Mouse (Mus musculus) heart, adult 2 months (tissue): ENCODE data around the gene Fus. TPM values are rescaled to one million over a fixed set of nuclear protein-coding genes. Genes with fewer than 3 reads are reported as not detected.

Experiments
- DNase-seq, 2 experiments: peaks; one replicate each; pipeline ENCODE4 v3.0.0; 2021
- H3K27ac ChIP-seq: fragments of 200-600 bp; 2 replicates; pipeline ENCODE4 v1.8.1; 2022
- H3K27me3 ChIP-seq: fragments of 200-500 bp; 2 replicates; pipeline ENCODE4 v1.6.1; 2012; ENCODE audit warnings: mild to moderate bottlenecking, low read length, inconsistent platforms, mixed read lengths; ENCODE audit not compliant: control insufficient read depth, insufficient read depth
- H3K36me3 ChIP-seq: fragments of 200-500 bp; 2 replicates; pipeline ENCODE4 v1.6.1; 2012; ENCODE audit warnings: low read length, inconsistent platforms; ENCODE audit not compliant: control insufficient read depth, insufficient read depth
- H3K4me1 ChIP-seq: fragments of 200-500 bp; 2 replicates; pipeline ENCODE4 v1.6.1; 2011; ENCODE audit warnings: low read length; ENCODE audit not compliant: control insufficient read depth, insufficient read depth
- H3K4me3 ChIP-seq: fragments of 200-600 bp; 2 replicates; pipeline ENCODE4 v1.8.1; 2022
- H3K79me2 ChIP-seq: fragments of 200-500 bp; replicated peaks from 2 replicates; pipeline ENCODE4 v1.6.1; 2012; ENCODE audit warnings: mild to moderate bottlenecking, inconsistent platforms, low read length, moderate library complexity, mixed read lengths; ENCODE audit not compliant: control insufficient read depth, insufficient read depth
- H3K9ac ChIP-seq: fragments of 200-500 bp; 2 replicates; pipeline ENCODE4 v1.6.1; 2012; ENCODE audit warnings: low read depth, mild to moderate bottlenecking, control low read depth, inconsistent platforms, low read length, mixed read lengths
- CTCF ChIP-seq: fragments of 200-600 bp; IDR thresholded peaks from 2 replicates; pipeline ENCODE4 v1.8.1; 2022; ENCODE audit warnings: antibody characterized with exemption, mild to moderate bottlenecking, moderate library complexity
- EP300 ChIP-seq: fragments of 200-500 bp; IDR thresholded peaks from 2 replicates; pipeline ENCODE4 v1.6.1; 2011; ENCODE audit warnings: low read depth, low read length, control low read depth; ENCODE audit not compliant: insufficient read depth
- POLR2A ChIP-seq: fragments of 200-500 bp; IDR thresholded peaks from 2 replicates; pipeline ENCODE4 v1.6.1; 2011; ENCODE audit warnings: mild to moderate bottlenecking, low read depth, low read length, control low read depth; ENCODE audit not compliant: insufficient read depth
- WGBS: fragments of 180-500 bp; shearing (Covaris S2); methylation state at CpG from one replicate; pipeline ENCODE4 v1.1.7; 2018; 5-methylcytosine and 5-hydroxymethylcytosine counted together
- intact Hi-C: fragments of 180-260 bp; cut with DNase I; formaldehyde crosslinking; loops from one replicate; pipeline ENCODE4 v1.15.1; 2025
- polyA plus RNA-seq: library from polyadenylated mRNA; depleted of rRNA; stranded (reverse); fragments of >200 nt; gene quantifications from 2 replicates; pipeline ENCODE4 v1.2.3, GENCODE M21; 2012
- total RNA-seq, 2 experiments: library from RNA; stranded (reverse); gene quantifications; 2 replicates each; pipeline ENCODE4 v1.2.3; 2021

The Fus gene
- total and polyA plus RNA-seq, 3 experiments: 151 to 222 (median 181) TPM

DNA sequence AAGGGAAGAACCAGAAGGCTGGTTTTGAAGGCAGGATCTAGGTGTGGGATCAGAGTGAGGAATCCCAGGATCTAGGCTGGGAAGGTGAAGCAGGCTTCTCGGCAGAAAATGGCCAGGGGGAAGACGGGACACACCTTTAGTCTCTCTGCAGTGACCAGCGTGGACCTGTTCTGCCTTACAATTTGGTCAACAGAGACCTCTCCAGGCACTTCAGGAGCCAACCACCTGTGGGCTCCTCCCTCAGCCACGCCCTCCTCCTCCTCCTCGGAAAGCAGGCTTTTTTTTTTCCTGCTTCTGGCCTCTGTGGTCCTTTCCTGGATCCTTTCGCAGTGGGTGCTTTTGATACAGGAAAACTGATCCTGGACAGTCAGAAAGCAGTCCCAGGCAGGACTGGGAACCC lies 37.3 kb upstream of the Fus start, which contains the start of gene Prss8:
Prss8 (minus strand) TSS at position 182 of the 400 bp plus-strand sequence.
- Histone ChIP-seq H3K27ac (no peak within 1 kb of the TSS), H3K9ac (no peak within 1 kb of the TSS), H3K36me3 (no peaks in the 10 kb centered on the region), H3K79me2 (no peaks in the 10 kb centered on the region), H3K4me1 (no peaks in the 10 kb centered on the region; the same call in 1 of the 2 replicates), H3K27me3 (peaks cover 2% of the 10 kb centered on the region; the same call in 1 of the 2 replicates), H3K4me3 (no peak within 1 kb of the TSS)
- intact Hi-C loops: no loop called here
- no peak for DNase-seq
- TF ChIP-seq POLR2A (no peak), CTCF (no peak), EP300 (no peak)
- 41% methylated on average over 6 of the region's 6 CpGs for WGBS

GRCm38 (mm10) chr7:127930636-127931035 lies 36.6 kb upstream of the Fus start:
- H3K4me1 ChIP-seq: no peaks in the 10 kb centered on the region; the same call in 1 of the 2 replicates
- intact Hi-C loops: no loop called here
- WGBS: 89% methylated on average over 5 of the region's 5 CpGs

DNA sequence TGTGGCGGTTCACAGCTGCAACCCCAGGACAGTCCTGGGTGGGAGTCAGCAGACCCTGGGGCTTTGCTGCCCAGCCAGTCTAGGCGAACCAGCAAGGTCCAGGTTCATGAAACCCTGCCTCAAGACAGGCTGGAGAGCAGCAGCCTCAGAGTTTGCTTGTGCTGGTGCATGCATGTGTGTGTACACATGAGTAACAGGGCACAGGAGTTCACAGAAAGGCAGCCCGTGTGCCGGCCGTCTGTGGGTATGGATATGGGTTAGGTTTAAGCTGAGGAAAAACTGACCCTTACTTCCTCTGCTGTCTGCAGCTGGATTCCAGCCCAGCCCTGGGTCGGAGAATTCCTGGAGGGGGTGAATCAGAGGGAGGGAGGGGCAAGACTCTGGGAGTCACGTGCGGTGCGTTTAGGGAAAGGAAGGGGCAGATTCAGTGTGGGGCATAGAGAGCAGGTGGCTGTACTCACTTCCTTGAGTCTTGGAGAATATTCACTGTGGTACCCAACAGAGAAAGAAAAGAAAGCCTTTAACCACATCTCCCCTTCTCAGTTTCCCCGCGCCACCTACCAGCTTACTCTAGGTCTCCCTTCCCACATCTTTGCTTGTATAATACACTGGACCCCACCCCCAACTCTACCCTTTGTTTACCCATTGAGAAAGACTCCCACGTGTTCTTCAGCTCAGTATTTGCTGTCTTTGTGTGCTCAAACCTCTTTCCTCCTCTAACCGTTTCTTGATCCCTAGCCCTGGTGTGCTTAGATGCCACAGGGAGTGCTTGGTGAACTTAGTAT lies 35.7 kb upstream of the Fus start:
- Histone ChIP-seq H3K4me1 (no peaks in the 10 kb centered on the region; the same call in 1 of the 2 replicates), H3K27ac (no peak overlapping the region), H3K4me3 (no peak overlapping the region), H3K36me3 (no peaks in the 10 kb centered on the region), H3K79me2 (no peaks in the 10 kb centered on the region), H3K27me3 (peaks cover 2% of the 10 kb centered on the region; the same call in 1 of the 2 replicates), H3K9ac (no peak overlapping the region)
- DNase-seq: peak in 1 of 2 experiments; percentile 48
- no peak for TF ChIP-seq CTCF
- TF ChIP-seq POLR2A: no peak
- TF ChIP-seq EP300: no peak
- intact Hi-C loops: no loop called here
- 33% methylated on average over 13 of the region's 13 CpGs for WGBS

More at GRCm38 (mm10) chr7:127930636-127931035, 36.6 kb upstream of the Fus start:
- TF ChIP-seq EP300 (no peak), CTCF (no peak), POLR2A (no peak)
- H3K36me3 ChIP-seq: no peaks in the 10 kb centered on the region
- no peak for DNase-seq
- H3K79me2 ChIP-seq: no peaks in the 10 kb centered on the region
- no peak overlapping the region for H3K4me3 ChIP-seq
- no peak overlapping the region for H3K27ac ChIP-seq
- H3K27me3 ChIP-seq: peaks cover 2% of the 10 kb centered on the region; the same call in 1 of the 2 replicates
- H3K9ac ChIP-seq: no peak overlapping the region

DNA sequence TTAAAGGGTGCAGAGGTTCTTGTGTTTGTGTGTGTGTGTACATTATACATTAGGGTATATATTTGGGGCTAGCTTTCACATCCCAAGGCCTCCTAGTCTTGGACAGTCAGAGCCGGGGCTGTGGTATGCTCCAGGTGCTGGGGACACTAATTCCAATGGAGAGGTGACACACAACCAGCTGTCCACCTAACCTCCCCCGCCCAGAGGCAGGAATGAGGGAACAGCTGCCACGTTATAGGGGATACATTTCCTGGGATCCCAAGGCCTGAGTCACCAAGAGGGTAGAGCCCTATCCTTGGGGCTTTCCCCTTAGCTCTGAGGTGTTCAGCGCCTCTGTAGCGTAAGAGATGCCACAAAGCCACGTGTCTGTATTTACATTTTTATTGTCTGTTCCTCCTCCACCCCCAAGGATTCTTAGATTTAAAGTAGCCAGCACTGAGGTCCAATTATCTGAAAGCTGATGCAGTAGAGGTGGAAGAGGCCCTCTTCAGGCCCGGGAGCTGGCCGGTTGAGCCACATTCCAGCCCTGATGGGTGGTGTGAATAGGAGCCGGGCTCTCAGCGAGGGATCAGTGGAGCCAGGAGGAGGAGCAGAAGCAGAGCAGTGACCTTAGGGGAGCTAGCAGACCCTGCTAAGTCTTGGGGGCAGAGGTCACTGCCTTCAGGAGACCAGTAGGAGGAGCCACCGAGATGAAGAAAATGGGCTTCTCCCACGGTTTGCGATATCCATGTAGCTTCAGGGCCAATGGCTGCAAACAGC lies 34.8 kb upstream of the Fus start:
- H3K9ac ChIP-seq: no peak overlapping the region
- no peaks in the 10 kb centered on the region for H3K79me2 ChIP-seq
- no peak overlapping the region for H3K27ac ChIP-seq
- intact Hi-C loops: no loop called here
- no peaks in the 10 kb centered on the region for H3K36me3 ChIP-seq
- no peak overlapping the region for H3K4me3 ChIP-seq
- no peaks in the 10 kb centered on the region; the same call in 1 of the 2 replicates for H3K4me1 ChIP-seq
- whole genome bisulfite sequencing: 57% methylated on average over 13 of the region's 13 CpGs
- TF ChIP-seq CTCF (no peak), EP300 (no peak), POLR2A (no peak)
- DNase-seq: no peak
- peaks cover 2% of the 10 kb centered on the region; the same call in 1 of the 2 replicates for H3K27me3 ChIP-seq

DNA sequence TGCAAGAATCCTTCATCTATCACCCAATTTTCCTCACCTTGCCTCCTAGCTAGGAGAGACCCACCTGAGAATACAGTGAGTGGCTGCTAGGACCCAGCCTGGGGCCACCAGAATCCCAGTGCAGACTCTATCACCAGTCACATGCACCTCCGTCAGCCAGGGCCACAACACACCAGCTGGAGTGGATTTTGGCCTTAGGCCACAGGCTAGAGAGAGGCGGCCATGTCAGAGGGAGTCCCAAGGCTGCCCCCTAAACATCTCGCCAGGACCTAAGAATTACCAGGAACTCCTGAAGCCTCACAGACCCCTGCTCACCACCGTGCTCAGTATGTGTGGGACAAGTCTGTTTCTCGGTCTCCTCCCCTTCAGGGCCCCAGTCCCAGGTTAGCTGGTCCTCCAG lies 33.2 kb upstream of the Fus start:
- TF ChIP-seq CTCF (no peak), POLR2A (no peak), EP300 (no peak)
- no peaks in the 10 kb centered on the region for H3K27me3 ChIP-seq
- no peak for DNase-seq
- H3K4me1 ChIP-seq: no peaks in the 10 kb centered on the region; the same call in 1 of the 2 replicates
- no peaks in the 10 kb centered on the region for H3K36me3 ChIP-seq
- intact Hi-C loops: loop anchor here (2.0 kb wide), 1 partner anchor 133 kb away; the partner anchor contains the start of gene Hsd3b7
- no peak overlapping the region for H3K9ac ChIP-seq
- H3K79me2 ChIP-seq: no peaks in the 10 kb centered on the region
- H3K27ac ChIP-seq: no peak overlapping the region
- 84% methylated on average over 5 of the region's 5 CpGs for WGBS
- H3K4me3 ChIP-seq: no peak overlapping the region
